Mouse (Mus musculus): ENCODE data around the gene Mettl7a3. TPM values are rescaled to one million over a fixed set of nuclear protein-coding genes. Genes with fewer than 3 reads are reported as not detected.
"Not testable (repeated sequence)": the region's sequence is repeated elsewhere in the genome, so short reads cannot be mapped to it uniquely, and the experiment has no call there.

Mettl7a3 gene
- total RNA-seq, 1 experiment, result 0.49 TPM

- H3K9me3 ChIP-seq (ENCODE audit: control insufficient read depth, insufficient read depth, low read depth, low read length), result no peaks in the 10 kb centered on the region
- H3K36me3 ChIP-seq (ENCODE audit: control insufficient read depth, insufficient read depth, low read length, poor library complexity, severe bottlenecking), result no peaks in the 10 kb centered on the region
- H3K4me1 ChIP-seq (ENCODE audit: control insufficient read depth in 2 of 2, insufficient read depth in 2 of 2, low read length in 2 of 2, poor library complexity in 1 of 2), result no peaks in the 10 kb centered on the region
- DNase-seq (ENCODE audit: low read depth, low spot score), result no peak
- no peak overlapping the region for H3K4me3 ChIP-seq (ENCODE audit: insufficient read depth in 1 of 2, low read depth in 1 of 2, low read length in 2 of 2, poor library complexity in 1 of 2, severe bottlenecking in 1 of 2)
- no peak for TF ChIP-seq ZNF384 (IDR thresholded peaks at IDR 0.05; ENCODE audit: low read depth, low read length)
- TF ChIP-seq ZC3H11A (IDR thresholded peaks at IDR 0.05; ENCODE audit: borderline replicate concordance, low read depth, low read length), result no peak
- no peak for TF ChIP-seq HCFC1 (IDR thresholded peaks at IDR 0.05; ENCODE audit: borderline replicate concordance, insufficient read depth, low read length)
- TF ChIP-seq MAFK (IDR thresholded peaks at IDR 0.05; ENCODE audit: insufficient read depth, low read depth, low read length), result peak; percentile 82
- no peak for TF ChIP-seq CHD2 (IDR thresholded peaks at IDR 0.05; ENCODE audit: low read depth, low read length)
- in situ Hi-C loops (cut with MboI; ENCODE audit: low sequenced_read_pairs in 2 of 2, unreplicated experiment in 2 of 2), result no loop called here
- no peak overlapping the region for H3K27ac ChIP-seq (ENCODE audit: insufficient read depth, low read depth, low read length, poor library complexity, severe bottlenecking)
- H3K9ac ChIP-seq (ENCODE audit: insufficient read depth, low read depth, low read length, poor library complexity, severe bottlenecking), result no peak overlapping the region
Measured at GRCm38 (mm10) chr15:100367119-100367518, 32.4 kb downstream of the Mettl7a3 start.

- H3K9me3 ChIP-seq (ENCODE audit: control insufficient read depth, insufficient read depth, low read depth, low read length), result no peaks in the 10 kb centered on the region
- no peak overlapping the region for H3K4me3 ChIP-seq (ENCODE audit: insufficient read depth in 1 of 2, low read depth in 1 of 2, low read length in 2 of 2, poor library complexity in 1 of 2, severe bottlenecking in 1 of 2)
- no peaks in the 10 kb centered on the region for H3K4me1 ChIP-seq (ENCODE audit: control insufficient read depth in 2 of 2, insufficient read depth in 2 of 2, low read length in 2 of 2, poor library complexity in 1 of 2)
- H3K27ac ChIP-seq (ENCODE audit: insufficient read depth, low read depth, low read length, poor library complexity, severe bottlenecking), result no peak overlapping the region
- in situ Hi-C loops (cut with MboI; ENCODE audit: low sequenced_read_pairs in 2 of 2, unreplicated experiment in 2 of 2), result no loop called here
- peak; percentile 31; the same call in 1 of the 2 replicates for TF ChIP-seq ZC3H11A (IDR thresholded peaks at IDR 0.05; ENCODE audit: borderline replicate concordance, low read depth, low read length)
- TF ChIP-seq CHD2 (IDR thresholded peaks at IDR 0.05; ENCODE audit: low read depth, low read length), result no peak
- peak; percentile 75 for DNase-seq (ENCODE audit: low read depth, low spot score)
- no peak overlapping the region for H3K9ac ChIP-seq (ENCODE audit: insufficient read depth, low read depth, low read length, poor library complexity, severe bottlenecking)
- H3K36me3 ChIP-seq (ENCODE audit: control insufficient read depth, insufficient read depth, low read length, poor library complexity, severe bottlenecking), result no peaks in the 10 kb centered on the region
Measured at GRCm38 (mm10) chr15:100375066-100375465, 40.3 kb downstream of the Mettl7a3 start.

DNA sequence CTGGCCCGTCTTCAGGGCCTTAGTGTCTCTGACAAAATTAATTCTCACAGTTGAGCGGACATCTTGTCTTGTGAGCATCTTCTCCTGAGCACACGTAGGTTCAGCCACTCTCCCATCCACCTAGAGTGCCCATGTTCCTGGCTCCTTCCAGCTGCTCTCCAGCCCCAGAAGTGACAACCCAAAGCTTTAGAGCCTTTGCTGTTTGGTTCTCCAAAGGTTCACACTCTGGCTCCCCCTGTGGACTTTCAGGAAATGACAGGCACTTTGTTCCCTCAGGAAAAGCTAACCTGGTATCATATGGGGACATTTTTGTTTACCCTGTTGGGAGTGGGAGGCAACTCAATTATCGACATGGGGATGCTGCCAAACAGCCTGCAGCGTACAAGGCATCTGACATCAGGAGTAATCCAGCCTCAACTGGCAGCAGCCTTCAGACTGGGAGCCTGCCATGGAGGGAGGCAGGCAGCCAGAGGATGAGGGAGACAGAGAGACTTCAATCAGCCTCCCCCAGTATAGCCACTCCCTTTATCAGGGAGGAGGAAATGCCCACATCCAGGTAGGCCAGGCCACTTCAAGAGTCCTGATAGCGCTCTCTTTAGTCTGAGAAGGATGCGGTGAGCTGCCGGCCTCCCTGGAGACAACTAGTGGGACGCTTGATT is 43.2 kb downstream of the Mettl7a3 start:
- in situ Hi-C loops (cut with MboI; ENCODE audit: low sequenced_read_pairs in 2 of 2, unreplicated experiment in 2 of 2); H3K36me3 ChIP-seq (ENCODE audit: control insufficient read depth, insufficient read depth, low read length, poor library complexity, severe bottlenecking); H3K9me3 ChIP-seq (ENCODE audit: control insufficient read depth, insufficient read depth, low read depth, low read length); H3K4me3 ChIP-seq (ENCODE audit: insufficient read depth in 1 of 2, low read depth in 1 of 2, low read length in 2 of 2, poor library complexity in 1 of 2, severe bottlenecking in 1 of 2); H3K27ac ChIP-seq (ENCODE audit: insufficient read depth, low read depth, low read length, poor library complexity, severe bottlenecking); H3K9ac ChIP-seq (ENCODE audit: insufficient read depth, low read depth, low read length, poor library complexity, severe bottlenecking); DNase-seq (ENCODE audit: low read depth, low spot score); H3K4me1 ChIP-seq (ENCODE audit: control insufficient read depth in 2 of 2, insufficient read depth in 2 of 2, low read length in 2 of 2, poor library complexity in 1 of 2): not testable (repeated sequence)

GRCm38 (mm10) chr15:100379658-100380057 is 44.9 kb downstream of the Mettl7a3 start:
- Histone ChIP-seq H3K9ac (ENCODE audit: insufficient read depth, low read depth, low read length, poor library complexity, severe bottlenecking) (no peak overlapping the region), H3K4me3 (ENCODE audit: insufficient read depth in 1 of 2, low read depth in 1 of 2, low read length in 2 of 2, poor library complexity in 1 of 2, severe bottlenecking in 1 of 2) (no peak overlapping the region), H3K36me3 (ENCODE audit: control insufficient read depth, insufficient read depth, low read length, poor library complexity, severe bottlenecking) (no peaks in the 10 kb centered on the region), H3K9me3 (ENCODE audit: control insufficient read depth, insufficient read depth, low read depth, low read length) (no peaks in the 10 kb centered on the region), H3K27ac (ENCODE audit: insufficient read depth, low read depth, low read length, poor library complexity, severe bottlenecking) (no peak overlapping the region), H3K4me1 (ENCODE audit: control insufficient read depth in 2 of 2, insufficient read depth in 2 of 2, low read length in 2 of 2, poor library complexity in 1 of 2) (no peaks in the 10 kb centered on the region)
- DNase-seq (ENCODE audit: low read depth, low spot score), result no peak
- in situ Hi-C loops (cut with MboI; ENCODE audit: low sequenced_read_pairs in 2 of 2, unreplicated experiment in 2 of 2), result no loop called here
- TF ChIP-seq HCFC1 (IDR thresholded peaks at IDR 0.05; ENCODE audit: borderline replicate concordance, insufficient read depth, low read length) (no peak), ZNF384 (IDR thresholded peaks at IDR 0.05; ENCODE audit: low read depth, low read length) (no peak), MAFK (IDR thresholded peaks at IDR 0.05; ENCODE audit: insufficient read depth, low read depth, low read length) (no peak), CHD2 (IDR thresholded peaks at IDR 0.05; ENCODE audit: low read depth, low read length) (no peak), ZC3H11A (IDR thresholded peaks at IDR 0.05; ENCODE audit: borderline replicate concordance, low read depth, low read length) (no peak)

DNA sequence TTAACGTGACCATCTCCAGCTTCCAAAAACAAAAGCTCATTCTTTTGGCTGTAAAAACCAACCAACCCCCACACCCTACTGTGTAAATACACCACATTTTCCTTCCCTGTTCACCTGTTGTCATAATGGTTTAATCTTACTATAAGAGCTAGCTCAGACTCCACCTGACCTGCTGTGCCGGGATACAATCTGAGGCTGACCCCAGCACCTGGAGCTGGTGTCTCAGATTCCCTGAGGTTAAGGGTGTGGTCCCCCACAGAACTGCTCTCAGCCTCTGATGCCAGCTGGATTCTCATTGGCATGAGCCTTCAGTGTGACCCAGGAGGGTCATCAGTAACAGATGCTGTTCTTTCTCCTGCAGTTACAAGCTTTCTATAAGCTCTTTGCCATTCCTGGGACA is 45.4 kb downstream of the Mettl7a3 start:
- no peak overlapping the region for H3K4me3 ChIP-seq (ENCODE audit: insufficient read depth in 1 of 2, low read depth in 1 of 2, low read length in 2 of 2, poor library complexity in 1 of 2, severe bottlenecking in 1 of 2)
- no peaks in the 10 kb centered on the region for H3K4me1 ChIP-seq (ENCODE audit: control insufficient read depth in 2 of 2, insufficient read depth in 2 of 2, low read length in 2 of 2, poor library complexity in 1 of 2)
- in situ Hi-C loops (cut with MboI; ENCODE audit: low sequenced_read_pairs in 2 of 2, unreplicated experiment in 2 of 2), result no loop called here
- H3K36me3 ChIP-seq (ENCODE audit: control insufficient read depth, insufficient read depth, low read length, poor library complexity, severe bottlenecking), result no peaks in the 10 kb centered on the region
- DNase-seq (ENCODE audit: low read depth, low spot score), result no peak
- TF ChIP-seq CHD2 (IDR thresholded peaks at IDR 0.05; ENCODE audit: low read depth, low read length), result no peak
- no peak for TF ChIP-seq ZNF384 (IDR thresholded peaks at IDR 0.05; ENCODE audit: low read depth, low read length)
- no peak for TF ChIP-seq ZC3H11A (IDR thresholded peaks at IDR 0.05; ENCODE audit: borderline replicate concordance, low read depth, low read length)
- TF ChIP-seq MAFK (IDR thresholded peaks at IDR 0.05; ENCODE audit: insufficient read depth, low read depth, low read length), result no peak
- no peak for TF ChIP-seq HCFC1 (IDR thresholded peaks at IDR 0.05; ENCODE audit: borderline replicate concordance, insufficient read depth, low read length)
- H3K27ac ChIP-seq (ENCODE audit: insufficient read depth, low read depth, low read length, poor library complexity, severe bottlenecking), result no peak overlapping the region
- H3K9ac ChIP-seq (ENCODE audit: insufficient read depth, low read depth, low read length, poor library complexity, severe bottlenecking), result no peak overlapping the region
- no peaks in the 10 kb centered on the region for H3K9me3 ChIP-seq (ENCODE audit: control insufficient read depth, insufficient read depth, low read depth, low read length)

Data from ES-E14 (cell line).